Mouse (Mus musculus) midbrain, embryonic 11.5 days (tissue): ENCODE results near the gene Spats2l. TPM values are rescaled to one million over a fixed set of nuclear protein-coding genes. Genes with fewer than 3 reads are reported as not detected.

ENCODE experiments used
- ATAC-seq: fragments of 200-750 bp; cut with Nextera tagmentation; 2 replicates; pipeline ENCODE4 v1.8.0; 2017; ENCODE audit warnings: moderate TSS enrichment, moderate library complexity; ENCODE audit not compliant: low FRiP score
- DNase-seq: peaks from one replicate; pipeline ENCODE4 v3.0.0; 2015; ENCODE audit warnings: low spot score; ENCODE audit errors: missing footprints
- H3K27ac ChIP-seq: fragments of 300-500 bp; sonication (generic); 2 replicates; pipeline ENCODE4 v1.5.1; 2014; ENCODE audit warnings: low read depth, low read length
- H3K27me3 ChIP-seq: fragments of 300-500 bp; sonication (generic); 2 replicates; pipeline ENCODE4 v1.6.1; 2014; ENCODE audit warnings: mild to moderate bottlenecking, low read length, moderate library complexity, mixed read lengths; ENCODE audit not compliant: control insufficient read depth, insufficient read depth
- H3K36me3 ChIP-seq: fragments of 300-500 bp; sonication (generic); 2 replicates; pipeline ENCODE4 v1.6.1; 2014; ENCODE audit warnings: mild to moderate bottlenecking, low read length, moderate library complexity, mixed read lengths; ENCODE audit not compliant: control insufficient read depth, insufficient read depth
- H3K4me1 ChIP-seq: fragments of 300-500 bp; sonication (generic); 2 replicates; pipeline ENCODE4 v1.6.1; 2014; ENCODE audit warnings: low read length; ENCODE audit not compliant: control insufficient read depth, insufficient read depth
- H3K4me2 ChIP-seq: fragments of 300-500 bp; sonication (generic); 2 replicates; pipeline ENCODE4 v1.6.1; 2014; ENCODE audit warnings: mild to moderate bottlenecking, moderate library complexity
- H3K4me3 ChIP-seq: fragments of 300-500 bp; sonication (generic); 2 replicates; pipeline ENCODE4 v1.5.1; 2014; ENCODE audit warnings: low read depth, low read length
- H3K9ac ChIP-seq: fragments of 300-500 bp; sonication (generic); 2 replicates; pipeline ENCODE4 v1.6.1; 2014; ENCODE audit warnings: low read length
- H3K9me3 ChIP-seq: fragments of 300-500 bp; sonication (generic); 2 replicates; pipeline ENCODE4 v1.6.1; 2016; ENCODE audit warnings: low read length; ENCODE audit not compliant: control insufficient read depth
- WGBS: fragments of 180-500 bp; shearing (Covaris S2); extraction: QIAGEN DNeasy Blood & Tissue Kit; methylation state at CpG from one replicate; pipeline ENCODE4 v1.1.7; 2014; 5-methylcytosine and 5-hydroxymethylcytosine counted together
- polyA plus RNA-seq: library from polyadenylated mRNA; unstranded; fragments of >200 nt; fragmentation: Nextera tagmentation; extraction: Ambion mirVana; gene quantifications from 2 replicates; pipeline ENCODE4 v1.2.1, GENCODE M21; 2014

The Spats2l gene
- polyA plus RNA-seq, 1 experiment from 2014 or later: 33.7 TPM

DNA sequence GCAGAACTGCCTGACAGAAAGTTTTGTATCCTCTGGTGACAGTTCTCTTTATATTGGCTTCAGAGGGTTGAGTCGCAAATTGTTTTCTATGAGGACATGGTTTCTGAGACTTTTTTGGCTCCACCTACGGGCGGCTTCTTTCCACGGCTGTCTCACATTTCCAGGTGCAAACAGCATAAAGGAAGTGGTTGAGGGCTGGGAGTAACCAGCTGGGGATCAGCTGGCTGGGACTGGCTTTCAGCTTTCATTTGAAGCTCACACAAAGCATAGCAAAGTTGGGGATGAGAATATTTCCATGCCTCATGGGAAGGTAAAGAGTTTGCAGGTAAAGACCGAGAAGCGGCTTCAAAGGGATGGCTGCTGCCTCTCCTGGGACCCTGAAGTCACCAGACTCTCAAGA is 65.9 kb downstream of the Spats2l start:
- H3K9me3 ChIP-seq: no peaks in the 10 kb centered on the region
- peaks cover 3% of the 10 kb centered on the region; the same call in 1 of the 2 replicates for H3K4me1 ChIP-seq
- H3K4me3 ChIP-seq: no peak overlapping the region
- 82% methylated on average over 6 of the region's 6 CpGs for WGBS
- no peak for DNase-seq
- no peak for ATAC-seq
- no peaks in the 10 kb centered on the region for H3K36me3 ChIP-seq
- no peaks in the 10 kb centered on the region for H3K27me3 ChIP-seq
- H3K4me2 ChIP-seq: no peak overlapping the region
- no peak overlapping the region for H3K27ac ChIP-seq
- H3K9ac ChIP-seq: no peak overlapping the region

- H3K4me1 ChIP-seq: peaks cover 43% of the 10 kb centered on the region
Observed at GRCm38 (mm10) chr1:57845054-57845722, 71.2 kb downstream of the Spats2l start.

DNA sequence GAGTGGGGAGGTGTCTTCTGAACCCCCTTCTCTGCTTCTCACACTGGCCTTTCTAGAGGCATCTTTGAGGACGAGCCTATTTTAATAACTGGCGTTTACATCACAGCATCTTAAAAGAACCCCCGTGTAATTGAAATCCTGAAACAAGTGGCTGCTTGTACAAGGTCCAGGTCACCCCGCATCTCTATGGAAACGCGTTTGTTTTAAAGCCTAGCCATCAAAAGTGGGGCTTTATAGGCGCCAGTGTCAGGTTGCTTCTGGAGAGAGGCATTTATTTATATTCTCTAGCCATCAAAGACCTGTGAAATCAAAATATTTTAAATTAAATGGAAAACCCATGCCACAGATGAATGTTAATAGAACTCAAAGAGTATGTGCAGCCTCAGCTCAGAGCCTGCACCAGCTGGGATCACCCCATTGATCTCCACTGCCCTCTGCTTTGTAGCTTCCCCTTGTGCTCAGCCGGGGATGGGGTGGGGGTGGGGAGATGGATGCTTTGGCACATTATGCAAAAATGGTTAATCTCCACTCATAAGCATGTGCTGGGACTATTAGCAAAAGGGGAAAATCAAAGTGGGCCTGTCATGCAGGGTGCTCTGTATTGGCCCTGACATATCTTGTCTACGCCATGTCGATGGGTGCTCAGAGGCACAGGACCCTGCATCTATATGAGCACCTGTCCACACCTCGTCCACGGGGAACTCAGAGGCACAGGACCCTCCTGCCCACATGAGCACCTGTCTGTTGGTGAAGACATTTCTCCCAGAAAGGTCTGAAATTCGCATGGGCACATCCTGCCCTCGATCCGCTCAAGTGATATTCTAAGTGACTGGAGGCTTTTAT is 73.1 kb downstream of the Spats2l start:
- 28% methylated on average over 15 of the region's 15 CpGs for WGBS
- no peaks in the 10 kb centered on the region for H3K27me3 ChIP-seq
- no peak overlapping the region for H3K4me3 ChIP-seq
- ATAC-seq (peak; percentile 90), DNase-seq (peak; percentile 92)
- H3K4me1 ChIP-seq: peaks cover 46% of the 10 kb centered on the region
- no peak overlapping the region for H3K9ac ChIP-seq
- no peak overlapping the region; the same call in 1 of the 2 replicates for H3K27ac ChIP-seq
- H3K36me3 ChIP-seq: no peaks in the 10 kb centered on the region
- H3K4me2 ChIP-seq: no peak overlapping the region
- no peaks in the 10 kb centered on the region for H3K9me3 ChIP-seq

More at GRCm38 (mm10) chr1:57845054-57845722, 71.2 kb downstream of the Spats2l start:
- Histone ChIP-seq H3K9ac (no peak overlapping the region), H3K4me3 (no peak overlapping the region), H3K27ac (no peak overlapping the region), H3K4me2 (no peak overlapping the region), H3K9me3 (no peaks in the 10 kb centered on the region), H3K27me3 (no peaks in the 10 kb centered on the region), H3K36me3 (no peaks in the 10 kb centered on the region)
- no peak for ATAC-seq
- DNase-seq: no peak
- 88% methylated on average over 9 of the region's 9 CpGs for WGBS

DNA sequence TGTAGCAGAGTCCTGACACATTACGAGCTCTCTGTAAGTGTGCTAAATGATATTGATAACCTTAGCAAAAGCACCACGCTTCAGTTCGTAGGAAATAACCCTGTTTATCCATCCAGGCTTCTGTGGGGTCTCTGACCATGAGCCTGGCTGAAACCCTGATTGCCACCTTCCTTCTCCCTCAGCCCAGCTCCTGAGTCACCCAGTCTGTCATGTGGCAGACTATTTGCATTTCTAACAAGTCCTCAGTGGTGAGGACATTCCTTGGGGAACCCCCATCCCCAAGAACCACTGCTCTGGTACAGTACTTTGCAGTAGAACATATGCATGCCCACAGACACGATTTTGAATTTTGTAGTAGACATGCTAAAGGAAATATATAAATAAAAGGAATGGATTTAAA is 75.1 kb downstream of the Spats2l start:
- Histone ChIP-seq H3K4me2 (no peak overlapping the region), H3K27me3 (no peaks in the 10 kb centered on the region), H3K9ac (no peak overlapping the region), H3K36me3 (no peaks in the 10 kb centered on the region), H3K4me1 (peaks cover 42% of the 10 kb centered on the region), H3K4me3 (no peak overlapping the region), H3K27ac (no peak overlapping the region), H3K9me3 (no peaks in the 10 kb centered on the region)
- ATAC-seq: no peak
- no peak for DNase-seq
- 84% methylated on average over 4 of the region's 4 CpGs for WGBS

DNA sequence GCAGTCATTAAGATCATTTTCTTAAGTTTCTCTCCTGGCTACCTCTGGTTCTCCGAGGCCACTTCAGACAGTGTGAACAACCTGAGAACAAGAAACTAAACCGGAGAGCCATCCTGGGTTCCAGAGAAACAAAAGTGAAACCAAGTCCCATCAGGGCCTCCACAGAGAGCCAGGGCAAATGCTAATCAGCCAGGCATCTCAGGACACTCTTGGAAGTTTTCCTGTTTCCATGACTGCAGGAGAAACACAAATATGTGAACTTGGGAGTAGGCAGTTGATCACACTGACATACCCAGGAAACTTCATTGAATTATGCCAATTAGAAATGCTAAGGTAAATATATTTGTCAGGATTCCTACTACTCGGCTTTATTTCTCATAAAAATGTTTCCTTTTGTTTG is 76.0 kb downstream of the Spats2l start:
- Histone ChIP-seq H3K27ac (no peak overlapping the region), H3K36me3 (no peaks in the 10 kb centered on the region), H3K4me3 (no peak overlapping the region), H3K27me3 (no peaks in the 10 kb centered on the region), H3K4me2 (no peak overlapping the region; the same call in 1 of the 2 replicates), H3K9ac (no peak overlapping the region), H3K4me1 (peaks cover 42% of the 10 kb centered on the region), H3K9me3 (no peaks in the 10 kb centered on the region)
- WGBS: 56% methylated on average over 3 of the region's 3 CpGs
- DNase-seq: no peak
- 0 out of 2 replicates have a peak, but pooled peaks have one; percentile 22 for ATAC-seq

DNA sequence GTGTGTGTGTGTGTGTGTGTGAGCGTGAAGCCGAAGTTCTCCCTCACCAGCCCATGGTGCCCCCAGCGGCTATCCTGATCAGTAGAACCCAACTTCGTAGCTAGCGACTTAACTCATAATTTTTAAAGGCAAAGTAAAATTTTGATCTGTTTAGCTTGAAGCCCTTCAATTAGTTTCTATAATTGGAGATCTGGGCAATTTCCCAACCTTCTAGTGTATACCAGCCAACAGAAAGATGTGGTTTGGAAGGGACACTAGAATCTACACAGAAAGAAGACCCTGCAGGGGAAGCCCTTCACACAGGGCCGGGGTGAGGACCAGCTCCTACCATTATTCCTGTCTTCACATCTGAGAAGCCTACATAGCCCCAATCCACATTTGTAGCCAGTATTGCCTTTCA is 77.9 kb downstream of the Spats2l start:
- Histone ChIP-seq H3K27ac (no peak overlapping the region), H3K9me3 (no peaks in the 10 kb centered on the region), H3K4me3 (no peak overlapping the region), H3K27me3 (no peaks in the 10 kb centered on the region), H3K36me3 (no peaks in the 10 kb centered on the region), H3K4me2 (no peak overlapping the region), H3K9ac (no peak overlapping the region), H3K4me1 (peaks cover 30% of the 10 kb centered on the region)
- DNase-seq: no peak
- WGBS: 94% methylated on average over 6 of the region's 6 CpGs
- ATAC-seq: no peak

- 94% methylated on average over 12 of the region's 12 CpGs for WGBS
- no peak for DNase-seq
- H3K36me3 ChIP-seq: no peaks in the 10 kb centered on the region
- H3K9ac ChIP-seq: no peak overlapping the region
- ATAC-seq: no peak
- no peaks in the 10 kb centered on the region for H3K27me3 ChIP-seq
- no peaks in the 10 kb centered on the region for H3K9me3 ChIP-seq
- no peak overlapping the region for H3K4me2 ChIP-seq
- peaks cover 25% of the 10 kb centered on the region for H3K4me1 ChIP-seq
- no peak overlapping the region for H3K27ac ChIP-seq
- no peak overlapping the region for H3K4me3 ChIP-seq
Observed at GRCm38 (mm10) chr1:57852562-57853271, 78.8 kb downstream of the Spats2l start.

- Histone ChIP-seq H3K27me3 (no peaks in the 10 kb centered on the region), H3K9me3 (no peaks in the 10 kb centered on the region), H3K9ac (no peak overlapping the region), H3K27ac (peak overlapping the region; percentile 32; the same call in 1 of the 2 replicates), H3K4me2 (no peak overlapping the region), H3K4me3 (no peak overlapping the region), H3K4me1 (peaks cover 17% of the 10 kb centered on the region), H3K36me3 (no peaks in the 10 kb centered on the region)
- 45% methylated on average over 5 of the region's 5 CpGs for WGBS
- DNase-seq: no peak
- ATAC-seq: no peak
Observed at GRCm38 (mm10) chr1:57857799-57858198, 83.8 kb downstream of the Spats2l start.
